9 mouse cellular contexts compared by ENCODE assay signal in the genomic region with DNA sequence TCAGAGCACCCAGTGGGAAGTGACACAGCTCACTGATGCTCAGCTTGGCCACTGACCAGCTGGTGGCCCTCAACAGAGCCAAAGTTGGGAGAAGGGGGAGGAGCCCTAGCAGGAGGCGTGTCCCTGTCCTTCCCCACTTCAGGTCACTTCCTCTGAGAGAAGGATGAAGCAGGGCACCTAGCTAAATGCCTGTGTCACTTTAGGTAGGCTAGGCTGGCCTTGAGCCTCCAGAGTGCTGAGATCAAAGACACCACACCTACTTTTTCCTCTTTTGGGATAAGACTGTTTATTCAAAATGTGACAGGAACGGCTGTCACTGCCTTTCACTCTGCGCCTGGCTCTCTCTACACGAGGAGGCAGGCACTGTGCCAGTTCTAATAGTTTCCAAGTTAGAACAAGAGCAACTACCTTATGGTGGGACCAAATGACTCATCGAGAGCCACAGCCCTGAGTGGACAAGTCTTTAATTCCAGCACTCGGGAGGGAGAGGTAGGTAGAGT. TPM values are rescaled to one million over a fixed set of nuclear protein-coding genes. Genes with fewer than 3 reads are reported as not detected.
DNase-seq lines count a peak whose midpoint lies in the region; ATAC-seq and TF ChIP-seq lines count a peak whose summit lies in the region.
"Had no signal": no experiment of that assay in that cellular context is flagged by ENCODE, and none has a peak within 500 bp of the region (broad histone marks: within the 10 kb centered on the region; RNA-seq: fewer than 3 reads in every experiment).

No protein-coding gene starts in this region.

- H3K36me3 ChIP-seq in heart, postnatal 0 days (replicated peaks; ENCODE audit: control insufficient read depth, insufficient read depth, low read length) = peaks cover 37% of the 10 kb centered on the region
- peaks cover 27% of the 10 kb centered on the region for H3K36me3 ChIP-seq in forebrain, postnatal 0 days (ENCODE audit: insufficient read depth)

- H3K27ac ChIP-seq in heart, postnatal 0 days (ENCODE audit: low read depth) = peak overlapping the region; percentile 82
- H3K27ac ChIP-seq in forebrain, postnatal 0 days (ENCODE audit: low read depth, low read length) = no peak overlapping the region
- H3K27ac ChIP-seq: liver, embryonic 13.5 days had no signal

- H3K4me3 ChIP-seq in heart, postnatal 0 days (ENCODE audit: low read depth, low read length) = no peak overlapping the region
- no peak overlapping the region for H3K4me3 ChIP-seq in forebrain, postnatal 0 days (ENCODE audit: low read depth, low read length)
- H3K4me3 ChIP-seq: liver, embryonic 13.5 days had no signal

- H3K27me3 ChIP-seq in heart, postnatal 0 days (ENCODE audit: control insufficient read depth, insufficient read depth, low read length) = no peaks in the 10 kb centered on the region
- H3K27me3 ChIP-seq in forebrain, postnatal 0 days (ENCODE audit: insufficient read depth, low read length) = no peaks in the 10 kb centered on the region
- H3K27me3 ChIP-seq: liver, embryonic 13.5 days had no signal

- DNase-seq in urinary bladder, postnatal 14 days (ENCODE audit: low spot score) = peak; percentile 83
- no peak for DNase-seq in urinary bladder, postnatal 10 days (ENCODE audit: low spot score)
- DNase-seq in heart, postnatal 0 days (ENCODE audit: low spot score) = peak; percentile 67
- peak; percentile 48 to 50 for DNase-seq in layer of hippocampus, postnatal 10 days (ENCODE audit: low spot score in 2 of 2)
- no peak for DNase-seq in embryo, embryonic 11 days
- no peak for DNase-seq in right cerebral cortex, postnatal 10 days (ENCODE audit: low spot score in 2 of 2)
- DNase-seq in forebrain, postnatal 0 days = no peak
- no peak for DNase-seq in thymus, postnatal 36 days
- DNase-seq: liver, embryonic 13.5 days had no signal

- 21% methylated on average over 6 of the region's 6 CpGs for WGBS in heart, postnatal 0 days
- 60% methylated on average over 6 of the region's 6 CpGs for WGBS in forebrain, postnatal 0 days

- no peak for TF ChIP-seq EP300 in heart, postnatal 0 days (IDR thresholded peaks at IDR 0.05; ENCODE audit: low read depth)

- TF ChIP-seq CTCF in heart, postnatal 0 days (IDR thresholded peaks at IDR 0.05; ENCODE audit: low read depth) = no peak
- no peak for TF ChIP-seq CTCF in forebrain, postnatal 0 days (IDR thresholded peaks at IDR 0.05; ENCODE audit: low read depth)

- peak; percentile 72 for ATAC-seq in heart, postnatal 0 days (ENCODE audit: insufficient read depth, low read depth)
- no peak for ATAC-seq in forebrain, postnatal 0 days

- peak overlapping the region; percentile 18; the same call in 1 of the 2 replicates for H3K4me2 ChIP-seq in heart, postnatal 0 days (ENCODE audit: low read depth, low read length)
- H3K4me2 ChIP-seq in forebrain, postnatal 0 days (ENCODE audit: low read depth) = no peak overlapping the region
- H3K4me2 ChIP-seq: liver, embryonic 13.5 days had no signal

- peaks cover 10% of the 10 kb centered on the region for H3K4me1 ChIP-seq in heart, postnatal 0 days (ENCODE audit: control insufficient read depth, insufficient read depth)
- H3K4me1 ChIP-seq in forebrain, postnatal 0 days (ENCODE audit: insufficient read depth) = no peaks in the 10 kb centered on the region

- no peak overlapping the region for H3K9ac ChIP-seq in heart, postnatal 0 days (replicated peaks; ENCODE audit: low read depth, low read length)
- no peak overlapping the region for H3K9ac ChIP-seq in forebrain, postnatal 0 days
- H3K9ac ChIP-seq: liver, embryonic 13.5 days had no signal

- H3K9me3 ChIP-seq in heart, postnatal 0 days (replicated peaks; ENCODE audit: control insufficient read depth, low read length) = no peaks in the 10 kb centered on the region
- no peaks in the 10 kb centered on the region for H3K9me3 ChIP-seq in forebrain, postnatal 0 days (ENCODE audit: low read length)
- H3K9me3 ChIP-seq: liver, embryonic 13.5 days had no signal

RNA-seq across cellular contexts. Expression of a gene that starts 9.7 kb away (rescaled TPM):
- 120 and 139 TPM in 2 replicates for total RNA-seq in heart, postnatal 0 days (2014; rRNA removed; ENCODE audit: low replicate concordance)
- 135 and 171 TPM in 2 replicates for polyA plus RNA-seq in heart, postnatal 0 days (2015; fragmentation: Nextera tagmentation; extraction: Ambion mirVana)
- 100 to 1,000 TPM; 128 to 129 TPM for total RNA-seq in layer of hippocampus, postnatal 10 days (2021)
- 45.1 and 71.2 TPM in 2 replicates for total RNA-seq in forebrain, postnatal 0 days (2014; rRNA removed)
- polyA plus RNA-seq in forebrain, postnatal 0 days (2015; fragmentation: Nextera tagmentation; extraction: Ambion mirVana) = 96.0 and 103 TPM in 2 replicates

RNA-seq across cellular contexts. Expression of a gene that starts 9.8 kb away (rescaled TPM):
- 366 and 476 TPM in 2 replicates for total RNA-seq in heart, postnatal 0 days (2014; rRNA removed; ENCODE audit: low replicate concordance)
- 261 and 264 TPM in 2 replicates for polyA plus RNA-seq in heart, postnatal 0 days (2015; fragmentation: Nextera tagmentation; extraction: Ambion mirVana)
- 100 to 1,000 TPM; 177 to 178 TPM for total RNA-seq in layer of hippocampus, postnatal 10 days (2021)
- 360 and 399 TPM in 2 replicates for total RNA-seq in forebrain, postnatal 0 days (2014; rRNA removed)
- polyA plus RNA-seq in forebrain, postnatal 0 days (2015; fragmentation: Nextera tagmentation; extraction: Ambion mirVana) = 318 and 368 TPM in 2 replicates

RNA-seq across cellular contexts. Expression of a gene that starts 10.0 kb away (rescaled TPM):
- total RNA-seq in heart, postnatal 0 days (2014; rRNA removed; ENCODE audit: low replicate concordance) = 0.15 TPM in 1 of 2 replicates, not detected in the other
- polyA plus RNA-seq in heart, postnatal 0 days (2015; fragmentation: Nextera tagmentation; extraction: Ambion mirVana) = 1.4 and 1.8 TPM in 2 replicates
- 1 to 10 TPM; 4.6 to 5.8 TPM for total RNA-seq in layer of hippocampus, postnatal 10 days (2021)
- total RNA-seq in forebrain, postnatal 0 days (2014; rRNA removed) = 3.6 and 8.9 TPM in 2 replicates
- polyA plus RNA-seq in forebrain, postnatal 0 days (2015; fragmentation: Nextera tagmentation; extraction: Ambion mirVana) = 18.8 and 18.9 TPM in 2 replicates

Comparison
In these comparisons a context has a peak if more than half of its experiments do, and no peak if none do; other contexts are left out.
1. DNase-seq: peak in urinary bladder, postnatal 14 days (single experiment), heart, postnatal 0 days (single experiment) and layer of hippocampus, postnatal 10 days (2 of 2); none in urinary bladder, postnatal 10 days (single experiment), embryo, embryonic 11 days (single experiment), right cerebral cortex, postnatal 10 days (0 of 2), forebrain, postnatal 0 days (single experiment) and thymus, postnatal 36 days (0 of 2).